Mouse (Mus musculus) liver, embryonic 14.5 days (tissue): ENCODE measurements at regions not wholly inside any gene's neighbourhood (a gene's known extent, or its start where the extent isn't known, plus 50 kb on each side); places are given as distances from the start of the nearest gene placed in this dataset.

Source experiments
- ATAC-seq: fragments of 200-750 bp; cut with Nextera tagmentation; 2 replicates; pipeline ENCODE4 v1.8.0; 2017; ENCODE audit warnings: moderate number of reproducible peaks, mild to moderate bottlenecking, moderate library complexity; ENCODE audit not compliant: insufficient read depth
- DNase-seq, 3 experiments: peaks; one replicate each; pipeline ENCODE4 v3.0.0-alpha.2; 2012 to 2013; ENCODE audit warnings: low read depth in 3 of 3, low spot score in 3 of 3
- H3K27ac ChIP-seq: fragments of 300-500 bp; sonication (generic); 2 replicates; pipeline ENCODE4 v1.5.1; 2014; ENCODE audit warnings: moderate library complexity, mild to moderate bottlenecking, control low read depth, inconsistent platforms
- H3K27me3 ChIP-seq: fragments of 300-500 bp; sonication (generic); 2 replicates; pipeline ENCODE4 v1.6.1; 2014; ENCODE audit warnings: mild to moderate bottlenecking, low read length, moderate library complexity; ENCODE audit not compliant: control insufficient read depth, insufficient read depth
- H3K36me3 ChIP-seq: fragments of 300-500 bp; sonication (generic); replicated peaks from 2 replicates; pipeline ENCODE4 v1.6.1; 2014; ENCODE audit warnings: low read depth; ENCODE audit not compliant: control insufficient read depth, insufficient read depth
- H3K4me1 ChIP-seq, 2 experiments: fragments of 200-500 bp in 1 of 2; fragments of 300-500 bp in 1 of 2; sonication (generic) in 1 of 2; replicated peaks; 2 replicates each; pipeline ENCODE4 v1.6.1; 2012 to 2014; ENCODE audit warnings: antibody characterized with exemption in 1 of 2, inconsistent platforms in 1 of 2, low read length in 1 of 2; ENCODE audit not compliant: control insufficient read depth in 2 of 2, insufficient read depth in 2 of 2
- H3K4me2 ChIP-seq: fragments of 300-500 bp; sonication (generic); 2 replicates; pipeline ENCODE4 v1.6.1; 2014; ENCODE audit warnings: low read depth, mild to moderate bottlenecking, control low read depth, moderate library complexity
- H3K4me3 ChIP-seq, 2 experiments: fragments of 200-500 bp in 1 of 2; fragments of 300-500 bp in 1 of 2; sonication (generic) in 1 of 2; 2 replicates each; pipeline ENCODE4 v1.5.1; 2012 to 2014; ENCODE audit warnings: low read depth in 2 of 2, low read length in 2 of 2, mild to moderate bottlenecking in 2 of 2, control low read depth in 1 of 2, inconsistent platforms in 1 of 2, moderate library complexity in 1 of 2; ENCODE audit not compliant: insufficient read depth in 1 of 2
- H3K9ac ChIP-seq: fragments of 300-500 bp; sonication (generic); replicated peaks from 2 replicates; pipeline ENCODE4 v1.6.1; 2014; ENCODE audit warnings: mild to moderate bottlenecking, control low read depth, moderate library complexity
- H3K9me3 ChIP-seq: fragments of 300-500 bp; sonication (generic); 2 replicates; pipeline ENCODE4 v1.6.1; 2016; ENCODE audit warnings: low read length, mixed read lengths; ENCODE audit not compliant: control insufficient read depth
- CTCF ChIP-seq: IDR thresholded peaks from 2 replicates; pipeline ENCODE4 v1.5.1; 2016; ENCODE audit warnings: antibody characterized with exemption, low read depth, control low read depth
- EP300 ChIP-seq: IDR thresholded peaks from 2 replicates; pipeline ENCODE4 v1.6.1; 2016; ENCODE audit warnings: antibody characterized with exemption, low read depth
- WGBS: fragments of 180-500 bp; shearing (Covaris S2); extraction: QIAGEN DNeasy Blood & Tissue Kit; methylation state at CpG from one replicate; pipeline ENCODE4 v1.1.7; 2014; ENCODE audit not compliant: insufficient replicate concordance; 5-methylcytosine and 5-hydroxymethylcytosine counted together

- WGBS = 56% methylated on average over 9 of the region's 9 CpGs
- TF ChIP-seq EP300 = no peak
- TF ChIP-seq CTCF = no peak
- no peak for DNase-seq
These were observed 277.3 kb upstream of the Nr2f2 start for GRCm38 (mm10) chr7:70643694-70644301.

GRCm38 (mm10) chr7:70643055-70643454 lies 276.5 kb upstream of the Nr2f2 start:
- no peaks in the 10 kb centered on the region; the same call in 1 of the 2 replicates for H3K27me3 ChIP-seq
- H3K9me3 ChIP-seq = no peaks in the 10 kb centered on the region
- H3K36me3 ChIP-seq = no peaks in the 10 kb centered on the region
- TF ChIP-seq CTCF (no peak), EP300 (no peak)
- no peak overlapping the region for H3K9ac ChIP-seq
- no peak overlapping the region for H3K27ac ChIP-seq
- no peak overlapping the region for H3K4me2 ChIP-seq
- H3K4me3 ChIP-seq = no peak overlapping the region
- ATAC-seq (no peak), DNase-seq (no peak)
- 15% methylated on average over 1 of the region's 1 CpGs for WGBS
- no peaks in the 10 kb centered on the region for H3K4me1 ChIP-seq

More at GRCm38 (mm10) chr7:70643694-70644301, 277.3 kb upstream of the Nr2f2 start:
- H3K4me1 ChIP-seq = no peaks in the 10 kb centered on the region
- H3K36me3 ChIP-seq = no peaks in the 10 kb centered on the region
- H3K9ac ChIP-seq = no peak overlapping the region
- H3K27me3 ChIP-seq = no peaks in the 10 kb centered on the region; the same call in 1 of the 2 replicates
- no peak overlapping the region for H3K27ac ChIP-seq
- no peaks in the 10 kb centered on the region for H3K9me3 ChIP-seq
- no peak for ATAC-seq
- H3K4me2 ChIP-seq = no peak overlapping the region
- no peak overlapping the region for H3K4me3 ChIP-seq

- H3K9ac ChIP-seq = no peak overlapping the region
- no peaks in the 10 kb centered on the region; a peak in 1 of 4 replicates for H3K4me1 ChIP-seq
- H3K9me3 ChIP-seq = no peaks in the 10 kb centered on the region
- no peaks in the 10 kb centered on the region for H3K36me3 ChIP-seq
- no peak overlapping the region for H3K27ac ChIP-seq
- TF ChIP-seq EP300 = no peak
- no peak for TF ChIP-seq CTCF
- no peak for ATAC-seq
- 44% methylated on average over 11 of the region's 11 CpGs for WGBS
- DNase-seq = no peak
- no peaks in the 10 kb centered on the region; the same call in 1 of the 2 replicates for H3K27me3 ChIP-seq
- H3K4me2 ChIP-seq = no peak overlapping the region
- no peak overlapping the region for H3K4me3 ChIP-seq
These were observed 274.7 kb upstream of the Nr2f2 start for GRCm38 (mm10) chr7:70641217-70641616.

- Histone ChIP-seq H3K27ac (no peak overlapping the region), H3K9me3 (no peaks in the 10 kb centered on the region), H3K4me1 (no peaks in the 10 kb centered on the region; a peak in 1 of 4 replicates), H3K36me3 (no peaks in the 10 kb centered on the region), H3K27me3 (no peaks in the 10 kb centered on the region; the same call in 1 of the 2 replicates), H3K9ac (no peak overlapping the region), H3K4me2 (no peak overlapping the region), H3K4me3 (no peak overlapping the region)
- 76% methylated on average over 11 of the region's 11 CpGs for WGBS
- TF ChIP-seq CTCF (no peak), EP300 (no peak)
- ATAC-seq (no peak), DNase-seq (no peak)
These were observed 274.0 kb upstream of the Nr2f2 start for GRCm38 (mm10) chr7:70640574-70640973.

GRCm38 (mm10) chr7:70638161-70638560 lies 271.6 kb upstream of the Nr2f2 start:
- Histone ChIP-seq H3K9me3 (no peaks in the 10 kb centered on the region), H3K9ac (no peak overlapping the region), H3K4me1 (no peaks in the 10 kb centered on the region; a peak in 1 of 4 replicates), H3K27ac (no peak overlapping the region), H3K4me2 (no peak overlapping the region), H3K36me3 (no peaks in the 10 kb centered on the region), H3K27me3 (no peaks in the 10 kb centered on the region; the same call in 1 of the 2 replicates), H3K4me3 (no peak overlapping the region)
- ATAC-seq (no peak), DNase-seq (no peak)
- 74% methylated on average over 2 of the region's 2 CpGs for WGBS
- TF ChIP-seq CTCF = no peak
- no peak for TF ChIP-seq EP300
